Mouse (Mus musculus) brain, embryonic 14.5 days (tissue): Measurements from ENCODE around the gene Elp4.

Experiments
- CTCF ChIP-seq: fragments of 200-500 bp; IDR thresholded peaks from 2 replicates; pipeline ENCODE4 v1.5.1; 2012; ENCODE audit warnings: inconsistent platforms, mild to moderate bottlenecking, moderate library complexity, borderline replicate concordance; ENCODE audit not compliant: insufficient read depth, insufficient read length; ENCODE audit errors: extremely low read depth
- POLR2A ChIP-seq: fragments of 200-500 bp; IDR thresholded peaks from 2 replicates; pipeline ENCODE4 v1.6.1; 2012; ENCODE audit warnings: mild to moderate bottlenecking, inconsistent platforms, borderline replicate concordance; ENCODE audit not compliant: poor library complexity, insufficient read depth, insufficient read length, severe bottlenecking; ENCODE audit errors: extremely low read depth

DNA sequence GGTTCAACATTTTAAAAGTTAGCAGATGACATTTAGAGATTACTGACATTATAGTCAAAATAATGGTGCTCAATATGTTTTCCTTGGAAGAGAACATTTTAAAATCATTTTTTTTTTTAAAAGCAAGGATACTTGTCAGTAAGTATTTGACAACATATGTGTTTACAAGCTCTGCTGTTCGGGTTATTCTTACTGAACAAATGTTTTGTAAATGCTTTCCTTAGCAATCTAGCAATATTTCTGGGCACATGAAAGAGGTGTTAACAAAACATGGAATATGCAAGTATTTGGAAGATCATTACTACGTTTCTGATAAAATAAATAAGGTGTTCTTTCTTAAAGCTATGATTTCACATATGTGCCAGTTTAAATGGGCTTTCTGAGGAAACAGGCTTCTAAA, 94.1 kb downstream of the Elp4 start:
- no peak for TF ChIP-seq CTCF
- TF ChIP-seq POLR2A: no peak
